1 mouse cellular context compared by ENCODE assay signal in the genomic region with DNA sequence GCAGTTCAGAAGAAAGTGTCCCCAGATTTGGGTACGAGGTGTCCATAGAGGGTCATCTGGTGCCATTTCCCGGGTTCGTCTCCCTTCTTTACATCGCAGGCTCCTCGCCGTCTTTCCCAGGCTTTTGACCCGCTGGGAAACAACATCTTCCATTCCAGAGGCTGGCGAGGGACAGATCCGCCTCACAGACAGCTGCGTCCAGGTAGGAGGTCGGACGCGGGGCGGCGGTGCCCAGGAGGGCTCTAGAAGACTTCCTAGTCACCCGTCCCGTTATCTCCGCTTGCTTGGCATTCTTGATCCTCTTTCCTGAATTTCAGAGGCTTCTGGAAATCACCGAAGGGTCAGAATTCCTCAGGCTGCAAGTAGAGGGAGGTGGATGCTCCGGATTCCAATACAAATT.
TF ChIP-seq lines count a peak whose summit lies in the region.

No protein-coding gene starts in this region.

TF ChIP-seq in MEL, 35 proteins besides CTCF, POLR2A, EP300 and RAD21 (continued from another document):
- TF ChIP-seq NELFE (IDR thresholded peaks at IDR 0.05; ENCODE audit: low read depth, low read length), result no peak
- TF ChIP-seq CHD2 (IDR thresholded peaks at IDR 0.05; ENCODE audit: low read length), result no peak
- no peak for TF ChIP-seq ZMIZ1 (IDR thresholded peaks at IDR 0.05; ENCODE audit: low read depth, low read length)
- no peak for TF ChIP-seq MEF2A (IDR thresholded peaks at IDR 0.05; ENCODE audit: extremely low read depth, insufficient replicate concordance, low read depth, low read length, poor library complexity, severe bottlenecking)
- TF ChIP-seq ZC3H11A (IDR thresholded peaks at IDR 0.05; ENCODE audit: low read depth, low read length), result no peak
- no peak for TF ChIP-seq USF1 (IDR thresholded peaks at IDR 0.05; ENCODE audit: low read depth, low read length)
- 0 out of 2 replicates have a peak, but pooled peaks have one; percentile 3 for TF ChIP-seq ETS1 (IDR thresholded peaks at IDR 0.05; ENCODE audit: low read depth, low read length)
